Mouse (Mus musculus) ES-Bruce4 (cell line): ENCODE measurements around the gene Tmem38b. TPM values are rescaled to one million over a fixed set of nuclear protein-coding genes. Genes with fewer than 3 reads are reported as not detected.
A peak's percentile ranks its signal among the peaks of the same experiment; 100 is the strongest.

Source experiments
- H3K27ac ChIP-seq: 2 replicates; pipeline ENCODE4 v1.5.1; 2012; ENCODE audit warnings: low read length, inconsistent platforms; ENCODE audit not compliant: insufficient read depth
- H3K27me3 ChIP-seq: 2 replicates; pipeline ENCODE4 v1.6.1; 2012; ENCODE audit warnings: mild to moderate bottlenecking, low read length, inconsistent platforms; ENCODE audit not compliant: control insufficient read depth, poor library complexity, insufficient read depth, severe bottlenecking
- H3K36me3 ChIP-seq: 2 replicates; pipeline ENCODE4 v1.6.1; 2012; ENCODE audit warnings: inconsistent platforms, mild to moderate bottlenecking, low read length, moderate library complexity; ENCODE audit not compliant: control insufficient read depth, poor library complexity, insufficient read depth, severe bottlenecking
- H3K4me1 ChIP-seq: one replicate; pipeline ENCODE4 v1.8.1; 2011; ENCODE audit warnings: low read length; ENCODE audit not compliant: control insufficient read depth, insufficient read depth
- H3K4me3 ChIP-seq: 2 replicates; pipeline ENCODE4 v1.5.1; 2011; ENCODE audit warnings: low read depth, mild to moderate bottlenecking, low read length
- H3K9ac ChIP-seq: 2 replicates; pipeline ENCODE4 v1.6.1; 2012; ENCODE audit warnings: low read depth, mild to moderate bottlenecking, inconsistent platforms; ENCODE audit not compliant: poor library complexity, severe bottlenecking
- H3K9me3 ChIP-seq: replicated peaks from 2 replicates; pipeline ENCODE4 v1.6.1; 2012; ENCODE audit warnings: mild to moderate bottlenecking, low read length, inconsistent platforms; ENCODE audit not compliant: control insufficient read depth, poor library complexity, insufficient read depth, severe bottlenecking
- CTCF ChIP-seq: IDR thresholded peaks from one replicate; pipeline ENCODE4 v1.8.1; 2011; ENCODE audit warnings: low read depth, low read length
- EP300 ChIP-seq: IDR thresholded peaks from 2 replicates; pipeline ENCODE4 v1.6.1; 2011; ENCODE audit warnings: low read depth, low read length; ENCODE audit not compliant: insufficient read depth
- POLR2A ChIP-seq: IDR thresholded peaks from one replicate; pipeline ENCODE4 v1.8.1; 2011; ENCODE audit warnings: low read length; ENCODE audit not compliant: insufficient read depth
- polyA plus RNA-seq: library from polyadenylated mRNA; stranded (reverse); fragments of >200 nt; gene quantifications from 2 replicates; pipeline ENCODE4 v1.2.4, GENCODE M21; 2011; ENCODE audit warnings: low read depth; ENCODE audit not compliant: missing spikeins, insufficient read depth, insufficient read length

The Tmem38b gene
- polyA plus RNA-seq, 1 experiment: 24.7 TPM

GRCm38 (mm10) chr4:53824831-53825230 is 1.0 kb upstream of the Tmem38b start:
- Histone ChIP-seq H3K4me1 (no peaks in the 10 kb centered on the region), H3K4me3 (no peak overlapping the region), H3K9ac (no peak overlapping the region), H3K27me3 (no peaks in the 10 kb centered on the region), H3K27ac (no peak overlapping the region), H3K9me3 (no peaks in the 10 kb centered on the region), H3K36me3 (peaks cover 4% of the 10 kb centered on the region; the same call in 1 of the 2 replicates)
- TF ChIP-seq CTCF (no peak), POLR2A (no peak), EP300 (no peak)

DNA sequence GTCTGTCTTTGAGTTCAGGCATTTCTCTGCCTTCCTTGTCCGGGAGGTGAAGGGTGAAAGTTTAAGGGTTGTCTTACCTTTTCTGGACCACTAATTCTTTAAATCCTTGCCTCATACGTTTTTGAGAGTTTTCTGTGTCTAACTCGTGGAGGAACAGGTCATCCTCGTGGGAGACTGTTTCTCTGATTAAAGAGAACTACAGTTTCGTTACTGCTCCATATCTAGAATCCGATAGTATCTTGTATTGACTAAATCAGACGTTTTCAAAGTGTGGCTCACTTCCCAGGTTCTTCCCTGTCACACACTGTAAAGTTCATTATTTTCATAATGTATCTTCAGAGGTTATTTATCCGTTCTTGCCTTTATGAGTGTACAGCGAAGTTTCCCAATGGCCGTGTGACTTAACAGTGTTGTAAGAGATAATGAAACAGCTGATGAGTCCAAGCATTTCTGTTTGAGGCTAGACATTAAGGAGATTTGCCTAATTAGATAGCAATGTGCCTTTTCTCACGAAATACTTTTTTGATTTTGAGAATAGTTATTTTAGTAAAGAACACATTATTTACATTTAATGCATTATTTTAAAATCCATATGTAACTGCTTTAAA is 900 bp downstream of the Tmem38b start:
- Histone ChIP-seq H3K9ac (peak overlapping the region; percentile 51), H3K4me1 (no peaks in the 10 kb centered on the region), H3K36me3 (peaks cover 4% of the 10 kb centered on the region; the same call in 1 of the 2 replicates), H3K27me3 (no peaks in the 10 kb centered on the region), H3K9me3 (no peaks in the 10 kb centered on the region), H3K27ac (no peak overlapping the region), H3K4me3 (peak overlapping the region; percentile 12; the same call in 1 of the 2 replicates)
- no peak for TF ChIP-seq EP300
- TF ChIP-seq CTCF: no peak
- TF ChIP-seq POLR2A: no peak

DNA sequence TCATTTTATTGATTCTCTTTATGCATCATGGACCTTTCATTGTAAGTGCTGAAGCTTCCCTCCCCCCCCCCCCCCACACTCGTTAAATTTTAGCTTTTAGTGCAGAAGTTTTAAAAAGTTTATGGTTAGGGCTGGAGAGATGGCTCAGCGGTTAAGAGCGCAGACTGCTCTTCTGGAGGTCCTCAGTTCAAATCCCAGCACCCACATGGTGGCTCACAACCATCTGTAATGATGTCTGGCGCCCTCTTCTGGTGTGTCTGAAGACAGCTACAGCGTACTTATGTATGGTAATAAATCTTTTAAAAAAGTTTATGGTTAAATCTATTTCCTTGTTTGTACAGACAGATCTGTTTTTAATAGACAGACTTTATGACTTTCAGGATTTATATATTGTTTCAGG is 2.0 kb downstream of the Tmem38b start:
- Histone ChIP-seq H3K9ac (no peak overlapping the region), H3K27me3 (no peaks in the 10 kb centered on the region), H3K4me1 (no peaks in the 10 kb centered on the region), H3K27ac (no peak overlapping the region), H3K36me3 (peaks cover 4% of the 10 kb centered on the region; the same call in 1 of the 2 replicates), H3K9me3 (no peaks in the 10 kb centered on the region), H3K4me3 (no peak overlapping the region)
- TF ChIP-seq POLR2A (no peak), CTCF (peak; percentile 18)

- no peaks in the 10 kb centered on the region for H3K4me1 ChIP-seq
- H3K9me3 ChIP-seq: no peaks in the 10 kb centered on the region
- no peak overlapping the region for H3K27ac ChIP-seq
- peaks cover 4% of the 10 kb centered on the region; the same call in 1 of the 2 replicates for H3K36me3 ChIP-seq
- no peaks in the 10 kb centered on the region for H3K27me3 ChIP-seq
- no peak for TF ChIP-seq CTCF
- no peak for TF ChIP-seq POLR2A
- TF ChIP-seq EP300: no peak
- H3K9ac ChIP-seq: no peak overlapping the region
- no peak overlapping the region for H3K4me3 ChIP-seq
These were observed 3.1 kb downstream of the Tmem38b start for GRCm38 (mm10) chr4:53828914-53829313.

- H3K27me3 ChIP-seq: no peaks in the 10 kb centered on the region
- peaks cover 4% of the 10 kb centered on the region; the same call in 1 of the 2 replicates for H3K36me3 ChIP-seq
- H3K27ac ChIP-seq: no peak overlapping the region
- H3K9me3 ChIP-seq: no peaks in the 10 kb centered on the region
- H3K9ac ChIP-seq: no peak overlapping the region
- H3K4me3 ChIP-seq: no peak overlapping the region
- TF ChIP-seq CTCF (no peak), EP300 (no peak), POLR2A (no peak)
- H3K4me1 ChIP-seq: no peaks in the 10 kb centered on the region
These were observed 4.2 kb downstream of the Tmem38b start for GRCm38 (mm10) chr4:53830016-53830415.

GRCm38 (mm10) chr4:53830579-53830978 is 4.7 kb downstream of the Tmem38b start:
- Histone ChIP-seq H3K4me1 (no peaks in the 10 kb centered on the region), H3K4me3 (no peak overlapping the region), H3K9ac (no peak overlapping the region), H3K36me3 (peaks cover 4% of the 10 kb centered on the region; the same call in 1 of the 2 replicates), H3K27ac (no peak overlapping the region), H3K9me3 (no peaks in the 10 kb centered on the region), H3K27me3 (no peaks in the 10 kb centered on the region)
- TF ChIP-seq POLR2A (no peak), CTCF (no peak), EP300 (no peak)
